Mouse (Mus musculus) adrenal gland, adult 10 weeks (tissue): ENCODE results near the gene Chid1. TPM values are rescaled to one million over a fixed set of nuclear protein-coding genes. Genes with fewer than 3 reads are reported as not detected.

ENCODE experiments used
- polyA plus RNA-seq: library from polyadenylated mRNA; stranded (reverse); fragments of 350-450 nt; fragmentation: Illumina TruSeq; extraction: RNeasy Lipid Tissue Mini Kit (QIAGEN cat#74804); gene quantifications from one replicate; pipeline ENCODE4 v1.2.3, GENCODE M21; 2014; ENCODE audit warnings: low read depth, low replicate concordance

Chid1 gene
- 7.0 TPM for polyA plus RNA-seq

GRCm38 (mm10) chr7:141539556-141540311 is at the start of gene Chid1:
Gene Chid1 (minus strand): TSS chr7:141539857.

DNA sequence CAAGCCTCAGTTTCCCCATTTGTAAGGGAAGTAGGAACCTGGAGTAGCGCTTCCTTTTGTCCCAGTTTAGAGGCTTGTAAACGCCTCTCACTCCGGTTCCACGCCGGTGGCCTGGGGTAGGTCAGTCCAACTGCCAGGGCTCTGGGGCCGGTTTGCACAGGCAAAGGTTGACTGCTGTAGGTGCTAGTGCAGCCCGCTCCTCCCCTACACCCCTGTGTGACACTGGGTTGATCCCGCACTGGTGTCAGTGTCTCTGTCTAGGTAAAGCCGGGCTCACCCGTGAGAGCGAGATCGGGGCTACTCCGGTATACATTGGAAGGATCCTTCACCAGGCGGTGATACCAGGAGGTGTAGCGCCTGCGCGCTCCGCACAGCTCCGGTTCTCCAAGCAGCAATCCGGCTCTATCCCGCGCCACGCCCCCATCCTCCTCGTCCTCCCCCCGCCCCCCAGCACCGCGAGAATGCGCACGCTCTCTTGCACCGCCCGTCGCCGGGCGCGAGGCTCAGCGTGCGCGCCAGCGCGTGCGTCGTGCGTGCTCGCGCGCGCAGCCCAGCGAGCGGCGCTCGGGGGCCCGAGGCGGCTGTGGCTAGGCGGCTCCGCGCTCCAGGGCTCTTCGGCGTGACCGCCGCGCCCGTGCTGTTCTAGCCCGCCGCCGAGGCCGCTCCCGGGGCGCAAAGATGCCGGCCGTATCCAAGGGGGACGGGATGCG is 22.2 kb upstream of the Chid1 start, which contains the start of gene Ap2a2:
Gene Ap2a2, plus strand, starts transcription at position 492 of the 710 bp plus-strand sequence.

GRCm38 (mm10) chr7:141475011-141475804 is 64.4 kb downstream of the Chid1 start, which contains the start of the genes Polr2l and Tspan4:
Gene Polr2l (minus strand): TSS chr7:141475132.
Gene Tspan4 (plus strand): TSS chr7:141475240.

GRCm38 (mm10) chr7:141467230-141468030 is 72.2 kb downstream of the Chid1 start, which contains the start of gene Cd151:
Gene Cd151 (plus strand): TSS chr7:141467392.

DNA sequence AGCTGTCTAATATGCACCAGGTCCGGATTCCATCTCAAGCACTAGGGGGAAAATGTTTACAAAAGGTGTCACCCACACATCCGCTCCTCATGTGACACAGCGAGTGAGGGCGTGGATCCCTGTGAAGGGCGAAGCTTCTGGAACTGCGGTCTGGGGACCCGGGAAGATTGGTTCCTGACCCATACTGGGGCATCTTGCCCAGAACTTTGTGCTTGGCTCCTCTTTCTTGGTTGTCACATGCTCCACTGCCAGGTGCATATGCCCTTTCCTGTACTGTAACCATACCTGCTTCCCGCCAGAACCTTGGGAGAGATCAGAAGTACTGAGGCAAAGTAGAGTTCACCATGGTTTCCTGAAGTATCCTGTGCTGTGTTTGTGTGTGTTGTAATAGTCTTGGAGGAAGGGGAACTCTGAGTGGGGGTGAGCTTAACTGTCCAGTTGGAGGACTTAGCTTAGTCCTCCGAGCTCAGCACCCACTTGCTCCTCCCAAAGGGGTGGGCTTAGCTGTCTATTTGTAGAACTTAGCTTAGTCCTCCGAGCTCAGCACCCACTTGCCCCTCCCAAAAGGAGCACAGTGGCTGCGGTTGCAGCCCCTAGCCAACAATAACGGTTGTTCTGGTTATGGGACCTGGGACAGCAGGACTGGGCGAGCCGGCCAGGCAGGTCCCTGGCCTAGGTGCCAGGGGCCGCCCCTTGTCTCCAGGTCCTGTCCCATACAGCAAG is 79.1 kb downstream of the Chid1 start, which contains the start of gene Cracr2b:
Gene Cracr2b, plus strand, starts transcription at position 704 of the 723 bp plus-strand sequence.

GRCm38 (mm10) chr7:141454967-141455551 is 84.6 kb downstream of the Chid1 start, which contains the start of gene Pnpla2:
Gene Pnpla2 (plus strand): TSS chr7:141455198.

DNA sequence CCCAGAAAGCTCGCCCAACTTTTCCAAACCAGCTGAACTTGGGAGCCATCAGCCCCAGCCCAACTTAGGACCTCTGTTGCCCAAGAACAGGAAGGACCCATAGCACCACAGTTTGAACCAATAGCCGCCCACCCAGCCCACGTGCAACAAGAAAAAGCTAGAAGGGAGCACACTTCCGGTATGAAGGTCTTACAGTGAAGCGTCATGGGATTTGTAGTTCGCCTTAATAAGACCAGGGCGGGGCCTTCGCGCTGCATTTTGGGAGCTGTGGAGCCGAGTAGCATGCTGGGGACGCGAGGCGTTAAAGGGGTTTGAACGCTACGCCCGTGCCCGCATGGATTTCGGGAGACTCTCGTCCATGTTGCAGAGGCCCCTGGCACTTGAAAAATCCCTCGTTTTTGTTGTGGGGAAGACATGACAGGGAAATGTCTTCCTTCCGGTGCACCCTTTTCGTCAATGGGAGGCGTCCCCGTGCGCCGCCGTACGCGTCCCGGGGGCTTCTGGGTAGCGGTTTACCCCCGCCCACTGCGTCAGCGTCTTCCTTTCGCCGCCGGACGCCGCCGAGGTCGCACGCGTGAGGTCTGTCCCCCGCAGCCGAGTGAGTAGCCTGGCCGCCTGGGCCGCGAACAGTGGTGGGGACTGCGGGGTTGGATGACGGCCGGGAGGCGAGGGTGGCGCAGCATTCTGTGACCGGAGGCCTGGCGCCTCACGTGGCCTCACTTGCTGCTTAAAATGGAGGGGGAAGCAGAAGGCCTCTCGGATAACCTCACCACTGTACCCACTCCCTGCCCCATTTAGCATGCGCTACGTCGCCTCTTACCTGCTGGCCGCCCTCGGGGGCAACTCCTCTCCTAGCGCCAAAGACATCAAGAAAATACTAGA is 92.3 kb downstream of the Chid1 start, which contains the start of gene Rplp2:
Gene Rplp2, plus strand, starts transcription at position 261 of the 882 bp plus-strand sequence.

GRCm38 (mm10) chr7:141443828-141444237 is 95.8 kb downstream of the Chid1 start, which contains the start of gene Pidd1:
Gene Pidd1 (minus strand): TSS chr7:141444025.

Other genes starting within 250 kb of the Chid1 start
- not detected for gene Drd4, start 247.9 kb downstream of the Chid1 start, polyA plus RNA-seq
- 0.93 TPM for gene Deaf1, start 212.2 kb downstream of the Chid1 start, polyA plus RNA-seq
- 18.5 TPM for gene Tmem80, start 212.1 kb downstream of the Chid1 start, polyA plus RNA-seq
- gene Eps8l2, start 201.0 kb downstream of the Chid1 start, polyA plus RNA-seq, result not detected
- 37.2 TPM for gene Taldo1, start 147.7 kb downstream of the Chid1 start, polyA plus RNA-seq
- 9.3 TPM for gene Gatd1, start 125.7 kb downstream of the Chid1 start, polyA plus RNA-seq
- 1.0 TPM for gene Cend1, start 110.4 kb downstream of the Chid1 start, polyA plus RNA-seq
- 2.9 TPM for gene Slc25a22, start 102.0 kb downstream of the Chid1 start, polyA plus RNA-seq
- 0.23 TPM for gene Pidd1, start 95.8 kb downstream of the Chid1 start, polyA plus RNA-seq
- 10.8 TPM for gene Rplp2, start 92.5 kb downstream of the Chid1 start, polyA plus RNA-seq
- gene Pnpla2, start 84.7 kb downstream of the Chid1 start, polyA plus RNA-seq, result 15.2 TPM
- not detected for gene Cracr2b, start 78.8 kb downstream of the Chid1 start, polyA plus RNA-seq
- 96.8 TPM for gene Cd151, start 72.5 kb downstream of the Chid1 start, polyA plus RNA-seq
- gene Polr2l, start 64.7 kb downstream of the Chid1 start, polyA plus RNA-seq, result 6.1 TPM
- gene Tspan4, start 64.6 kb downstream of the Chid1 start, polyA plus RNA-seq, result 1.6 TPM
- 45.8 TPM for gene Ap2a2, start 22.3 kb upstream of the Chid1 start, polyA plus RNA-seq
- gene Muc6, start 115.5 kb upstream of the Chid1 start, polyA plus RNA-seq, result not detected
- not detected for gene Muc2, start 150.5 kb upstream of the Chid1 start, polyA plus RNA-seq
- gene Muc5ac, start 249.1 kb upstream of the Chid1 start, polyA plus RNA-seq, result not detected